Comparison of ENCODE assay signal across 12 mouse cellular contexts in genomic region chr10:30840824-30841223, GRCm38 (mm10). TPM values are rescaled to one million over a fixed set of nuclear protein-coding genes. Genes with fewer than 3 reads are reported as not detected.
DNase-seq lines count a peak whose midpoint lies in the region; ATAC-seq lines count a peak whose summit lies in the region.
"Had no signal": no experiment of that assay in that cellular context is flagged by ENCODE, and none has a peak within 500 bp of the region (broad histone marks: within the 10 kb centered on the region; RNA-seq: fewer than 3 reads in every experiment).

No protein-coding gene starts in this region.

- no peak for ATAC-seq in heart, embryonic 12.5 days (ENCODE audit: insufficient number of reproducible peaks, low FRiP score)
- no peak for ATAC-seq in neural tube, embryonic 12.5 days (ENCODE audit: low FRiP score, low read depth)
- ATAC-seq in hindbrain, embryonic 16.5 days, result no peak

- no peaks in the 10 kb centered on the region for H3K27me3 ChIP-seq in heart, embryonic 12.5 days (replicated peaks)
- peaks cover 23% of the 10 kb centered on the region for H3K27me3 ChIP-seq in neural tube, embryonic 12.5 days (replicated peaks)
- peaks cover 7% of the 10 kb centered on the region for H3K27me3 ChIP-seq in hindbrain, embryonic 16.5 days (replicated peaks; ENCODE audit: control insufficient read depth, insufficient read depth, low read length)

- WGBS in heart, embryonic 12.5 days, result 55% methylated on average over 5 of the region's 5 CpGs
- WGBS in neural tube, embryonic 12.5 days, result 79% methylated on average over 5 of the region's 5 CpGs
- 81% methylated on average over 5 of the region's 5 CpGs for WGBS in hindbrain, embryonic 16.5 days

- H3K9ac ChIP-seq in heart, embryonic 12.5 days, result peak overlapping the region; percentile 92
- no peak overlapping the region for H3K9ac ChIP-seq in neural tube, embryonic 12.5 days
- H3K9ac ChIP-seq in hindbrain, embryonic 16.5 days (ENCODE audit: low read depth, low read length), result no peak overlapping the region

- H3K9me3 ChIP-seq in heart, embryonic 12.5 days (replicated peaks), result no peaks in the 10 kb centered on the region
- H3K9me3 ChIP-seq in neural tube, embryonic 12.5 days, result no peaks in the 10 kb centered on the region
- no peaks in the 10 kb centered on the region for H3K9me3 ChIP-seq in hindbrain, embryonic 16.5 days (ENCODE audit: control insufficient read depth, low read length)

- peaks cover 22% of the 10 kb centered on the region for H3K36me3 ChIP-seq in heart, embryonic 12.5 days
- no peaks in the 10 kb centered on the region for H3K36me3 ChIP-seq in neural tube, embryonic 12.5 days
- no peaks in the 10 kb centered on the region for H3K36me3 ChIP-seq in hindbrain, embryonic 16.5 days (ENCODE audit: control insufficient read depth, insufficient read depth, low read length)

- peaks cover 22% of the 10 kb centered on the region for H3K4me1 ChIP-seq in heart, embryonic 12.5 days (replicated peaks)
- peaks cover 15% of the 10 kb centered on the region for H3K4me1 ChIP-seq in neural tube, embryonic 12.5 days
- H3K4me1 ChIP-seq in hindbrain, embryonic 16.5 days (ENCODE audit: control insufficient read depth, insufficient read depth, low read depth, low read length), result peaks cover 19% of the 10 kb centered on the region

- peak overlapping the region; percentile 76 for H3K27ac ChIP-seq in heart, embryonic 12.5 days (ENCODE audit: poor library complexity, severe bottlenecking)
- H3K27ac ChIP-seq in neural tube, embryonic 12.5 days, result no peak overlapping the region
- no peak overlapping the region for H3K27ac ChIP-seq in hindbrain, embryonic 16.5 days (ENCODE audit: low read depth, low read length)

- peak overlapping the region; percentile 67 for H3K4me2 ChIP-seq in heart, embryonic 12.5 days
- peak overlapping the region; percentile 12; the same call in 1 of the 2 replicates for H3K4me2 ChIP-seq in neural tube, embryonic 12.5 days (replicated peaks)
- H3K4me2 ChIP-seq in hindbrain, embryonic 16.5 days (ENCODE audit: low read length), result peak overlapping the region; percentile 69

- peak overlapping the region; percentile 89 for H3K4me3 ChIP-seq in heart, embryonic 12.5 days
- no peak overlapping the region for H3K4me3 ChIP-seq in neural tube, embryonic 12.5 days
- H3K4me3 ChIP-seq in hindbrain, embryonic 16.5 days (ENCODE audit: low read length), result peak overlapping the region; percentile 7

- DNase-seq in heart, adult 8-10 months (ENCODE audit: low spot score), result no peak
- DNase-seq in neural tube, embryonic 10.5 days (ENCODE audit: extremely low spot score, low spot score), result no peak
- no peak for DNase-seq in right cerebral cortex, postnatal 25 days
- no peak for DNase-seq in cerebellum, adult 11-12 months
- DNase-seq: cerebellum, postnatal 10 days; kidney, adult 9 months; liver; retina, postnatal 1 day; thymus, postnatal 14 days had no signal

RNA-seq across cellular contexts. Expression of gene Hey2, which starts 1.8 kb away (rescaled TPM):
- polyA plus RNA-seq in heart, embryonic 12.5 days (2016; fragmentation: Nextera tagmentation; extraction: Ambion mirVana), result 47.6 and 53.3 TPM in 2 replicates
- 1 to 10 TPM; 3.9 to 6.8 (median 5.3) TPM for total RNA-seq in heart, adult 8-10 months (2022)
- polyA plus RNA-seq in neural tube, embryonic 12.5 days (2016; fragmentation: Nextera tagmentation; extraction: Ambion mirVana), result 9.2 and 9.8 TPM in 2 replicates
- polyA plus RNA-seq in hindbrain, embryonic 16.5 days (2015; fragmentation: Nextera tagmentation; extraction: Ambion mirVana), result 5.1 and 5.3 TPM in 2 replicates

RNA-seq across cellular contexts. Expression of gene Ncoa7, which starts 37.7 kb away (rescaled TPM):
- polyA plus RNA-seq in heart, embryonic 12.5 days (2016; fragmentation: Nextera tagmentation; extraction: Ambion mirVana), result 8.7 and 9.1 TPM in 2 replicates
- 1 to 10 TPM; 2.6 to 3.6 (median 3.0) TPM for total RNA-seq in heart, adult 8-10 months (2022)
- polyA plus RNA-seq in neural tube, embryonic 12.5 days (2016; fragmentation: Nextera tagmentation; extraction: Ambion mirVana), result 11.2 TPM in 2 replicates
- polyA plus RNA-seq in hindbrain, embryonic 16.5 days (2015; fragmentation: Nextera tagmentation; extraction: Ambion mirVana), result 25.6 and 26.1 TPM in 2 replicates

Comparison
In these comparisons a context has a peak if more than half of its experiments do, and no peak if none do; other contexts are left out.
1. H3K4me2 ChIP-seq: peak in every context shown above with its lines; median percentile 69 in hindbrain, embryonic 16.5 days; 67 in heart, embryonic 12.5 days; 12 in neural tube, embryonic 12.5 days.